Mouse (Mus musculus): Measurements from ENCODE around the gene 1810009A15Rik.

DNA sequence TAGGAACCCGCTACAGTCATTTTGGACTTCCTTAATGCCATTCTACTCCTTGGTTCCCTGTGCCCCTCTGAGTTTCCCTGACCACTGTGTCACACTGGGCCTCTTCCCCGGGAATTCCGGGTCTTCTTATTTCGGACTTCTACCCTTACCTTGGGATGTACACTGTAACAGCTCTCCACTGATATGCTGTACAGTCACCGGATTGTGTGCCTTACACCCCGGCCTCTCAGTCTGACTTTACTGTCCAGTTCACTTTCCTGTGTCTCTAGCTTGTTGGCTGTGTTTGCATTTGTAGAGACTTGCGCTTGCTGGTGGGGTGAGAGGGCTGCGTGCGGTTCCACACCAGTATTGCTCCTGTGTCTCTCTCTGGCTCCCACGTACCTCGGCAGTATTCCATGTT, 41.5 kb downstream of the 1810009A15Rik start:
- no peak for TF ChIP-seq CTCF (IDR thresholded peaks at IDR 0.05; ENCODE audit: low read depth)
- TF ChIP-seq EP300 (IDR thresholded peaks at IDR 0.05; ENCODE audit: low read depth): no peak
